Mouse (Mus musculus): ENCODE measurements around the gene Ssbp2.

The Ssbp2 gene

GRCm38 (mm10) chr13:91459896-91460620 lies at the start of gene Ssbp2:
Ssbp2 (plus strand) TSS chr13:91460283.
- DNase-seq (ENCODE audit: low read depth, low spot score), result no peak

- no peak for DNase-seq (ENCODE audit: low read depth, low spot score)
Measured at GRCm38 (mm10) chr13:91413752-91414503, 46.2 kb upstream of the Ssbp2 start.

GRCm38 (mm10) chr13:91415896-91416295 lies 44.2 kb upstream of the Ssbp2 start:
- no peak for DNase-seq (ENCODE audit: low read depth, low spot score)

GRCm38 (mm10) chr13:91416698-91417097 lies 43.4 kb upstream of the Ssbp2 start:
- no peak for DNase-seq (ENCODE audit: low read depth, low spot score)

GRCm38 (mm10) chr13:91421387-91421949 lies 38.6 kb upstream of the Ssbp2 start:
- peak; percentile 36 for DNase-seq (ENCODE audit: low read depth, low spot score)

- no peak for DNase-seq (ENCODE audit: low read depth, low spot score)
Measured at GRCm38 (mm10) chr13:91430867-91431266, 29.2 kb upstream of the Ssbp2 start.

- DNase-seq (ENCODE audit: low read depth, low spot score), result peak; percentile 29
Measured at GRCm38 (mm10) chr13:91431392-91432355, 28.4 kb upstream of the Ssbp2 start.

GRCm38 (mm10) chr13:91433021-91433420 lies 27.1 kb upstream of the Ssbp2 start:
- no peak for DNase-seq (ENCODE audit: low read depth, low spot score)

- no peak for DNase-seq (ENCODE audit: low read depth, low spot score)
Measured at GRCm38 (mm10) chr13:91437931-91438330, 22.2 kb upstream of the Ssbp2 start.

- no peak for DNase-seq (ENCODE audit: low read depth, low spot score)
Measured at GRCm38 (mm10) chr13:91441476-91441875, 18.6 kb upstream of the Ssbp2 start.

GRCm38 (mm10) chr13:91446728-91447127 lies 13.4 kb upstream of the Ssbp2 start:
- DNase-seq (ENCODE audit: low read depth, low spot score), result no peak

- no peak for DNase-seq (ENCODE audit: low read depth, low spot score)
Measured at GRCm38 (mm10) chr13:91448936-91449335, 11.1 kb upstream of the Ssbp2 start.

GRCm38 (mm10) chr13:91451405-91452166 lies 8.5 kb upstream of the Ssbp2 start:
- no peak for DNase-seq (ENCODE audit: low read depth, low spot score)

GRCm38 (mm10) chr13:91452269-91452668 lies 7.8 kb upstream of the Ssbp2 start:
- no peak for DNase-seq (ENCODE audit: low read depth, low spot score)

- no peak for DNase-seq (ENCODE audit: low read depth, low spot score)
Measured at GRCm38 (mm10) chr13:91453236-91453635, 6.8 kb upstream of the Ssbp2 start.

GRCm38 (mm10) chr13:91456041-91456440 lies 4.0 kb upstream of the Ssbp2 start:
- DNase-seq (ENCODE audit: low read depth, low spot score), result no peak

- no peak for DNase-seq (ENCODE audit: low read depth, low spot score)
Measured at GRCm38 (mm10) chr13:91456735-91457134, 3.3 kb upstream of the Ssbp2 start.

GRCm38 (mm10) chr13:91457974-91458373 lies 2.1 kb upstream of the Ssbp2 start:
- no peak for DNase-seq (ENCODE audit: low read depth, low spot score)

GRCm38 (mm10) chr13:91459489-91459888 lies 594 bp upstream of the Ssbp2 start:
- no peak for DNase-seq (ENCODE audit: low read depth, low spot score)

- DNase-seq (ENCODE audit: low read depth, low spot score), result peak; percentile 97
Measured at GRCm38 (mm10) chr13:91460621-91461284, 670 bp downstream of the Ssbp2 start.

All from embryo, embryonic 11.5 days (tissue).